Mouse (Mus musculus): Measurements from ENCODE around the gene Gucd1. TPM values are rescaled to one million over a fixed set of nuclear protein-coding genes. Genes with fewer than 3 reads are reported as not detected.
A peak's percentile ranks its signal among the peaks of the same experiment; 100 is the strongest.

Gene Gucd1
- polyA plus RNA-seq, 1 experiment from 2014 or later = 32.8 TPM

DNA sequence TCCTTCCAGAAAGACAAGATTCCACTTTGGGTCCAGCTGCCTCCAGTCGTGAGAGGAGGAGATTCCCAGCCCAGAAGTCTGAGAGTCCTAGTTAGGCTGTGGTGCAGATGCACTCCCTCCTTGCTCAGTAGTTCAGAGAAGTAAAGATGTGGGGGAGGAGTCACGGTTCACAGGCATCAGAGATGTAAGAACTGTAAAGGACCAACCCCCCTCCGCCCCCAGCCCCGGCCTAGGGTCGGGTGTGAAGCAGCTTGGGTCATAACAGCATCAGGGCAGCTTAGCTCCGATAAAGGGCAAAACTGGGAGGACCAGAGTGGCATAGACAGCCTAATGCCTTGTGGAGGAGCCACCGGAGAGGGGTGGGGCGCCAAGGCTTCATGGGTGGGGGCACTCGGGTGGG is 201.3 kb downstream of the Gucd1 start:
- Histone ChIP-seq H3K36me3 (ENCODE audit: control insufficient read depth, insufficient read depth, low read length) (peaks cover 11% of the 10 kb centered on the region), H3K4me1 (ENCODE audit: control insufficient read depth in 2 of 2, insufficient read depth in 2 of 2, low read length in 2 of 2) (peaks cover 15 to 29% of the 10 kb centered on the region in 2 experiments), H3K9ac (ENCODE audit: low read length) (peak overlapping the region; percentile 79), H3K27ac (replicated peaks in 1 of 2; ENCODE audit: control insufficient read depth in 1 of 2, insufficient read depth in 1 of 2, low read depth in 2 of 2, low read length in 2 of 2) (0 out of 4 replicates have a peak overlapping the region, but pooled peaks of 1 of the 2 experiments have one; percentile 39), H3K9me3 (ENCODE audit: control insufficient read depth, low read length) (no peaks in the 10 kb centered on the region), H3K4me3 (ENCODE audit: control insufficient read depth in 1 of 2, insufficient read depth in 1 of 2, low read depth in 1 of 2, low read length in 2 of 2) (peak overlapping the region; percentile 60 to 66), H3K27me3 (ENCODE audit: control insufficient read depth, insufficient read depth, low read length) (peaks cover 11% of the 10 kb centered on the region; the same call in 1 of the 2 replicates), H3K4me2 (ENCODE audit: low read length) (peak overlapping the region; percentile 90)
- ATAC-seq (ENCODE audit: insufficient number of reproducible peaks, insufficient read depth, low FRiP score, low read depth) = peak; percentile 29; the same call in 1 of the 2 replicates
- WGBS = 11% methylated on average over 9 of the region's 9 CpGs

DNA sequence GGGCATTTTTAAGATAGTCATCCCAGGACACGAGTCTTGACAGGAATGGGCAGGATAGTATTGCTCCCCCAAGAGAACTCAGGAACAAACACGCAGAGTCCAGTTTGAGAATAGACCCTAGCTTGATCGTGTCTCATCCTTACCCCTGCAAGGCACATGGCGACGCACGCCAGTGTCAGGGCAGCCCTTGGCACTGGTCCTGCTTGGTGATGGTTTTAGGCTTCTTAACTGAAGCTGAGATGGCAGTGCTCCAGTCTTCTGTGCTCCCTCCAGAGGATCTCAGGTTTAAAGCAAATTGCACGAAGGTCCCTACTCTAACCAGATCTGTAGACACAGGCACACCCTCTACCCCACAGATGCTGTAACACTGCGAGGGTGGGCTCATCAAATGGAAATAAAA is 202.0 kb downstream of the Gucd1 start:
- H3K4me2 ChIP-seq (ENCODE audit: low read length) = 0 out of 2 replicates have a peak overlapping the region, but pooled peaks have one; percentile 90
- H3K36me3 ChIP-seq (ENCODE audit: control insufficient read depth, insufficient read depth, low read length) = peaks cover 19% of the 10 kb centered on the region
- H3K9ac ChIP-seq (ENCODE audit: low read length) = no peak overlapping the region
- no peak for ATAC-seq (ENCODE audit: insufficient number of reproducible peaks, insufficient read depth, low FRiP score, low read depth)
- WGBS = 75% methylated on average over 8 of the region's 8 CpGs
- H3K9me3 ChIP-seq (ENCODE audit: control insufficient read depth, low read length) = no peaks in the 10 kb centered on the region
- no peak overlapping the region for H3K27ac ChIP-seq (replicated peaks in 1 of 2; ENCODE audit: control insufficient read depth in 1 of 2, insufficient read depth in 1 of 2, low read depth in 2 of 2, low read length in 2 of 2)
- H3K27me3 ChIP-seq (ENCODE audit: control insufficient read depth, insufficient read depth, low read length) = peaks cover 11% of the 10 kb centered on the region; the same call in 1 of the 2 replicates
- no peak overlapping the region for H3K4me3 ChIP-seq (ENCODE audit: control insufficient read depth in 1 of 2, insufficient read depth in 1 of 2, low read depth in 1 of 2, low read length in 2 of 2)
- peaks cover 15 to 29% of the 10 kb centered on the region in 2 experiments for H3K4me1 ChIP-seq (ENCODE audit: control insufficient read depth in 2 of 2, insufficient read depth in 2 of 2, low read length in 2 of 2)

DNA sequence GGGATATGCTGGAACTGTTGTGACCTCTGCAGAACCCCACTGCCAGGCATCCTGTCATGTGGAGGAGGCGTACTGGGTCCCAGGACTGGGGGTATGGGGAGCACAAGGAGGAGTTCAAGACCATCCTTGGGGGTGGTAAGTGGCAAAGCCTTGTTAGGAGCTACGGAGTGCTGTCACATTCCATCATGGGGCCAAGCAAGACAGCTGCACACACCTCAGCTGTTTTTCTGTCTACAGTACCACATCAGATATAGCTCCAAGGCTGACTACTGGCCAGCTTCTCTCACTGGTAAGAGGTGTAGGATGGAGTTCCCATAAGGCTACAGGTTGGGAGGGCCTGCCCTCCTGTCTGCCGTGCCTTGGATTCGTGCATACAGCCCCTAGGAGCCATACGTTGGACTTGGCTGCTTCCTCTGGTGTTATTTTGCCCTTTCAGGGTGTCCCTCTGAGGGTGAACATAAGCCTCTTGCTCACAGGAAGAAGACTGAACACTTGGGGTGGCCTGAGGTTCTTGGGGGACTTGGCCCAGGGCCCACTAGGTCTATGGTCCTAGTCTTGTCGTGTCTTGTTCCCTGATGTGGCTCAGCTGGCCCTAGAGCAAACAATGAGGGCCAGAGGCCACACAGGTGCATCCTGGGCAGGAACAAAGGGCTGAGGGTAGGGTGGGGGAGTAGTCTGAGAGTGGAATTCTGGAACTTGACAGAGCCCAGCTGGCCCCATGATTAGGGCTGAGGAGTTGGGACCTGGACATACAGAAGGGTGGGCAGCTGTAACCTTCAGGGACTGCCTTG is 203.4 kb downstream of the Gucd1 start:
- ATAC-seq (ENCODE audit: insufficient number of reproducible peaks, insufficient read depth, low FRiP score, low read depth) = no peak; the same call in 1 of the 2 replicates
- peaks cover 32% of the 10 kb centered on the region for H3K36me3 ChIP-seq (ENCODE audit: control insufficient read depth, insufficient read depth, low read length)
- H3K4me3 ChIP-seq (ENCODE audit: control insufficient read depth in 1 of 2, insufficient read depth in 1 of 2, low read depth in 1 of 2, low read length in 2 of 2) = no peak overlapping the region
- H3K27me3 ChIP-seq (ENCODE audit: control insufficient read depth, insufficient read depth, low read length) = peaks cover 10% of the 10 kb centered on the region; the same call in 1 of the 2 replicates
- peak overlapping the region in 1 of 2 experiments; percentile 45; a peak in 2 of 4 replicates for H3K27ac ChIP-seq (replicated peaks in 1 of 2; ENCODE audit: control insufficient read depth in 1 of 2, insufficient read depth in 1 of 2, low read depth in 2 of 2, low read length in 2 of 2)
- WGBS = 61% methylated on average over 6 of the region's 6 CpGs
- no peak overlapping the region for H3K4me2 ChIP-seq (ENCODE audit: low read length)
- no peak overlapping the region for H3K9ac ChIP-seq (ENCODE audit: low read length)
- peaks cover 15 to 30% of the 10 kb centered on the region in 2 experiments for H3K4me1 ChIP-seq (ENCODE audit: control insufficient read depth in 2 of 2, insufficient read depth in 2 of 2, low read length in 2 of 2)
- no peaks in the 10 kb centered on the region for H3K9me3 ChIP-seq (ENCODE audit: control insufficient read depth, low read length)

DNA sequence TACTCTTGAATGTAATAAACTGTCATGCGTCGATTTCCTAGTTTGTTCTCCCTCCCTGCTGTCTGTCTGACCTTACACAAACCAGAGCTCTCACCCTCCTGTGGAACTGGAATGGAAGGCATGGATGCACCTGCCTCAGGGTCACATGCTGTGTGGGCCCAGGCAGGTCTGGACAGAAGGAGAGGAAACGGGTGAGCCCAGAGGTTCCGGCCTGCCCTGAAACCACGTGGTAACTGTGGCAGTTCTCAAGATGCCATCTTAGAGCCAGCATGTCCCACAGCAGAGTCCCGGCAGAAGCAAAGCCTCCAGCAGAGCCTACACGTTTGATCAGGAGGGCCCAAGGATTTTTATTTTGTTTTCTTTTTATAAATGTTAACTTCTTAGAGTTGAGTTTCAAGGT is 205.4 kb downstream of the Gucd1 start:
- Histone ChIP-seq H3K9ac (ENCODE audit: low read length) (no peak overlapping the region), H3K9me3 (ENCODE audit: control insufficient read depth, low read length) (no peaks in the 10 kb centered on the region), H3K4me2 (ENCODE audit: low read length) (no peak overlapping the region), H3K27ac (replicated peaks in 1 of 2; ENCODE audit: control insufficient read depth in 1 of 2, insufficient read depth in 1 of 2, low read depth in 2 of 2, low read length in 2 of 2) (no peak overlapping the region), H3K36me3 (ENCODE audit: control insufficient read depth, insufficient read depth, low read length) (peaks cover 52% of the 10 kb centered on the region), H3K4me1 (ENCODE audit: control insufficient read depth in 2 of 2, insufficient read depth in 2 of 2, low read length in 2 of 2) (peaks cover 15 to 33% of the 10 kb centered on the region in 2 experiments), H3K4me3 (ENCODE audit: control insufficient read depth in 1 of 2, insufficient read depth in 1 of 2, low read depth in 1 of 2, low read length in 2 of 2) (no peak overlapping the region), H3K27me3 (ENCODE audit: control insufficient read depth, insufficient read depth, low read length) (no peaks in the 10 kb centered on the region)
- ATAC-seq (ENCODE audit: insufficient number of reproducible peaks, insufficient read depth, low FRiP score, low read depth) = no peak
- 70% methylated on average over 7 of the region's 7 CpGs for WGBS

DNA sequence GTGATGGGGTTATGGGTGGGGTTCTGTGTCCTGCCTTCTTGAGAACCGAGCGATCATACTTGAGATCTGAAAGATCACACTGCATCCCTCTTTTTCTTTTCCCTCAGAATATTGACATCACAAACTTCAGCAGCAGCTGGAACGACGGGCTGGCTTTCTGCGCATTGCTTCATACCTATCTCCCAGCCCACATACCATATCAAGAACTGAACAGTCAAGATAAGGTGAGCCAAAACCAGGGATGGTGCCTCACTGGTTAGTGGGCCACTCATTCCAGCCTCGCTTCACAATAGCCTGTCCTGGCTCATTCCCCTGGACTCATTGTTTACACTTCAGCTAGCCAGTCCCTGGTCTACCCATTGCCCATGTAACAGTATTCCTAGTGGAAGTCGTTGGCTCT is 210.6 kb downstream of the Gucd1 start:
- Histone ChIP-seq H3K4me1 (ENCODE audit: control insufficient read depth in 2 of 2, insufficient read depth in 2 of 2, low read length in 2 of 2) (peaks cover 12 to 34% of the 10 kb centered on the region in 2 experiments), H3K27me3 (ENCODE audit: control insufficient read depth, insufficient read depth, low read length) (no peaks in the 10 kb centered on the region), H3K9ac (ENCODE audit: low read length) (no peak overlapping the region), H3K36me3 (ENCODE audit: control insufficient read depth, insufficient read depth, low read length) (peaks cover 74% of the 10 kb centered on the region), H3K4me3 (ENCODE audit: control insufficient read depth in 1 of 2, insufficient read depth in 1 of 2, low read depth in 1 of 2, low read length in 2 of 2) (no peak overlapping the region), H3K9me3 (ENCODE audit: control insufficient read depth, low read length) (no peaks in the 10 kb centered on the region), H3K27ac (replicated peaks in 1 of 2; ENCODE audit: control insufficient read depth in 1 of 2, insufficient read depth in 1 of 2, low read depth in 2 of 2, low read length in 2 of 2) (no peak overlapping the region), H3K4me2 (ENCODE audit: low read length) (no peak overlapping the region)
- WGBS = 85% methylated on average over 7 of the region's 7 CpGs
- ATAC-seq (ENCODE audit: insufficient number of reproducible peaks, insufficient read depth, low FRiP score, low read depth) = no peak

DNA sequence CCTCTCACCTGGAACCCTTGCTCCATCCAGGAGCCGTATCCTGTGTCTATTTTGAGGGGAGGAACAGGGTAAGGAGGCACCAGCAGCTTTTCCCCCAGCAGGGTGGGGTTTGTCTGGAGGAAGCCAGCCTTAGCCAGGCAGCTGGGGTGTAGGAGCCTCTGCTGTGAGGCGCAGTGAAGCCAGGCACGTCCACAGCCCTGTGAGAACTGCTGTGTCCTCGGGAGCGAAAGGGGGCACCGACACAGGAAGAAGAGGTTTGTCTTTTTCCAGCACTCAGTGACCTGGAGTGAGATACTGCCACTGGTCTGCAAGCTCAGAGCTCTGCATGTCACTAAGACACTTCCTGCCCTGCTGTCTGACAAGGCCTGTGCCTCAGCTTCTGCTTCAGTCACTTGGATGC is 213.4 kb downstream of the Gucd1 start:
- Histone ChIP-seq H3K9ac (ENCODE audit: low read length) (peak overlapping the region; percentile 27; the same call in 1 of the 2 replicates), H3K9me3 (ENCODE audit: control insufficient read depth, low read length) (no peaks in the 10 kb centered on the region), H3K4me3 (ENCODE audit: control insufficient read depth in 1 of 2, insufficient read depth in 1 of 2, low read depth in 1 of 2, low read length in 2 of 2) (no peak overlapping the region), H3K4me2 (ENCODE audit: low read length) (no peak overlapping the region), H3K36me3 (ENCODE audit: control insufficient read depth, insufficient read depth, low read length) (peaks cover 59% of the 10 kb centered on the region), H3K4me1 (ENCODE audit: control insufficient read depth in 2 of 2, insufficient read depth in 2 of 2, low read length in 2 of 2) (peaks cover 19 to 49% of the 10 kb centered on the region in 2 experiments), H3K27me3 (ENCODE audit: control insufficient read depth, insufficient read depth, low read length) (no peaks in the 10 kb centered on the region), H3K27ac (replicated peaks in 1 of 2; ENCODE audit: control insufficient read depth in 1 of 2, insufficient read depth in 1 of 2, low read depth in 2 of 2, low read length in 2 of 2) (peak overlapping the region; percentile 58 to 61)
- ATAC-seq (ENCODE audit: insufficient number of reproducible peaks, insufficient read depth, low FRiP score, low read depth) = peak; percentile 62
- WGBS = 52% methylated on average over 6 of the region's 6 CpGs

DNA sequence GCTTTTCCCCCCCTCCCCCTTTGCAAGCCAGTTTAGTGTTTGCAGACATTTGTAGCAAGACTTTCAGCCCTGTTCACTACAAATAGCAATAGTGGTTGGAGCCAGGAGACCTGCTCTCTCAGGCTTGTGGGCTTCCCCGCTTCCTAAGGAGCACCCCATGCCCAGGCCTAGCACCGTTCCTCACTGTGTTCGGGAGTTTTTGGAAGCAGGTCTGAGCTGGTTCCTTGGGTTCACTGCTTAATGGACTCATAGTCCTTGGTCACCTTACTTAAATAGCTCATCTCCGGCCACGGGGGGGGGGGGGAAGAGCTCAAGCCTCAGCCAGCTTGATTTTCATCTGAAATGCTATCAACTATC is 213.7 kb downstream of the Gucd1 start:
- Histone ChIP-seq H3K36me3 (ENCODE audit: control insufficient read depth, insufficient read depth, low read length) (peaks cover 55% of the 10 kb centered on the region), H3K4me1 (ENCODE audit: control insufficient read depth in 2 of 2, insufficient read depth in 2 of 2, low read length in 2 of 2) (peaks cover 22 to 47% of the 10 kb centered on the region in 2 experiments), H3K9me3 (ENCODE audit: control insufficient read depth, low read length) (no peaks in the 10 kb centered on the region), H3K4me2 (ENCODE audit: low read length) (no peak overlapping the region), H3K9ac (ENCODE audit: low read length) (peak overlapping the region; percentile 27; the same call in 1 of the 2 replicates), H3K27ac (replicated peaks in 1 of 2; ENCODE audit: control insufficient read depth in 1 of 2, insufficient read depth in 1 of 2, low read depth in 2 of 2, low read length in 2 of 2) (peak overlapping the region; percentile 58 to 61), H3K27me3 (ENCODE audit: control insufficient read depth, insufficient read depth, low read length) (no peaks in the 10 kb centered on the region), H3K4me3 (ENCODE audit: control insufficient read depth in 1 of 2, insufficient read depth in 1 of 2, low read depth in 1 of 2, low read length in 2 of 2) (no peak overlapping the region)
- WGBS = 82% methylated on average over 5 of the region's 5 CpGs
- no peak for ATAC-seq (ENCODE audit: insufficient number of reproducible peaks, insufficient read depth, low FRiP score, low read depth)

All from heart, embryonic 14.5 days (tissue).